Mouse (Mus musculus) adipocyte (in vitro differentiated cells): ENCODE measurements around the gene Map4k4.
A peak's percentile ranks its signal among the peaks of the same experiment; 100 is the strongest.

Experiments used
- DNase-seq: peaks from one replicate; pipeline ENCODE4 v3.0.0-alpha.2; 2016; ENCODE audit warnings: low spot score

Gene Map4k4

DNA sequence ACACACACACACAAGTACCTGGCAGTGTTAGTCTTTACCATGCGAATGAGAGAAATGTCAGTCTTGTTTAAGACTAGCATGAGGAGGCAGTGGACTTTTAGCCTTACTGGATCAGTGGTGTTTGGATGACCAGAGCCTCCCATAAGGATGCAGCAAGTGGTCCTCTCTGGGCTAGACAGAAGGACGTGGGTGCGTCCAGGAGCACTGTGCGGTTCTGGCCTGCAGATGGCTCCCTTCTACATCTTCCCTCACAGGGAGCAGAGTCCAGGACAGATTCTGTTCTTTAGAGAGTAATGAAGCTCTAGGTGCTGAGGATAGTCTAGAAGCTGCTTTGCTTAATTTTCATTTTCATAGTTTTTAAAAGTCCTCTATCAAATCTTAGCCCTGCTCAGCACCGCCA lies 100.2 kb downstream of the Map4k4 start:
- peak; percentile 48 for DNase-seq

DNA sequence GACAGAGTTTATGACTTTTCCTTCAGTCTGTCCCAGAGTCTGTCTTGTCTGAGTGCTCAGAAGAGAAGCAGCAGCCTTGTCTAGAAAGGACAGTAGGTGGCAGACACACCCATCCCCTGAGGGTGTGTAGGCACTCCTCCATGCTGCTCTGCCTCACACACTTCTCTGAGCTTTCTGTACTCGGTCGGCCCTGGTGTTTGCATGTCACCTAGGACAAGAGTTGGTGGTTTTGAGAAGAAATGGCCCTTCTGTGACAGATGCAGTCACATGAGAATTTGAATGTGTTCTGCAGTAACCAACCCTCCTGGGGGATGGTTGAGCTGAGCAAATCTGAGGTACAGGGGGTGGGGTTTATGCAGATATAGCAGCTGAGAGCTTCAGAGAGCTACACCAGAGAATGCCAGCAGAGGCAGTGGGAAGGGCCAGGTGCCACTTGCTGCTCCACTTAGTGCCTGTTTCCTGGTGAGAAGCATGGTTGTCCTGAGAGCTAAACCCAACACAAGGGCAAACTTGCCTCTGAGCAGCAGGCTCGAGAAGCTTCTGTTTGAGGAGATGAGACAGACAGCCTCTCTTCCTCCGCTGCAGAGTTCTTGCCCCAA lies 101.5 kb downstream of the Map4k4 start:
- peak; percentile 17 for DNase-seq

DNA sequence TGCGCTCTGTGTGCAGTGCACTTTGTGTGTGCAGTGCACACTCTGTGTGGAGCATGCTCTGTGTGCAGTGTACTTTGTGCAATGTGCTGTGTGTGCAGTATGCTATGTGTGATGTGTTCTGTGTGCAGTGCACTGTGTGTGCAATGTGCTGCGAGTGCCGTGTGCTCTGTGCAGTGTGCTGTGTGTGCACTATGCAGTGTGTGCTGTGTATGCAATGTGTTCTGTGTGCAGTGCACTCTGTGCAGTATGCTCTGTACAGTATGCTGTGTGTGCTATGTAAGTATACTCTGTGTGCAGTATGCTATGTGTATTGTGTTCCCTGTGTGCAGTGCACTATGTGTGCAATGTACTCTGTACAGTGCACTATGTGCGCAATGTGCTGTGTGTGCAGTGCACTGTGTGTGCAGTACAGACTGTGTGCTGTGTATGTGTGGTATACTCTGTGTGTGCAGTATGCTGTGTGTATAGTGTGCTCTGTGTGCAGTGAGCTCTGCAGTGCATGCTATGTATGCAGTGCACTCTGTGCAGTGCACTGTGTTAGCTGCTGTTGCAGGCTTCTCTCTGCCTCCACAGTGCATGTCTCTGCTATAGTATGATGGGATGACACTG lies 105.4 kb downstream of the Map4k4 start:
- no peak for DNase-seq

DNA sequence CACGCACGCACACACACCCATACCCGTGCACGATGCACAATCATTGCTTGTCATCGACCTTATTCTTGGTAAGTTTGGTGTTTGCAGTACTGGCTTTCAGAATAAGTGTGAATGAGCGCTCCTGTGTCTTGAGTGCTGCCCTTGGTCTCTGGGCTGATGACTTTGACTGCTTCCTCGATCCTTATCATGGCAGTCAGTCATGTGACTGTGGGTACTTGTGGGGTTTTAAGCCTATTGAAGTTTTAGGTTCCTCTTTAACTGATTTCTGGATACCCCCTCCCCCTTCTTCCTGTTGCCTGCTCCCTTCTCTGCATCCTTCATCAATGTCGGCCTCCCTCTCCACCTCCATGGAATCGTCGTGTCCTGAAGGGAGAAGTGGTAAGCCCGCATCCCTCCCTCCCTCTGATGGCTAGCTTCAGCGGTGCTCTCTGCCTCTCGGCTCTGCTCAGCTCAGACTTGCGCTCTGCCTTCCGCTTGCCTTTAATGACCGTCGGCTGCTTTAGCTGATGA lies 107.3 kb downstream of the Map4k4 start:
- DNase-seq: no peak

DNA sequence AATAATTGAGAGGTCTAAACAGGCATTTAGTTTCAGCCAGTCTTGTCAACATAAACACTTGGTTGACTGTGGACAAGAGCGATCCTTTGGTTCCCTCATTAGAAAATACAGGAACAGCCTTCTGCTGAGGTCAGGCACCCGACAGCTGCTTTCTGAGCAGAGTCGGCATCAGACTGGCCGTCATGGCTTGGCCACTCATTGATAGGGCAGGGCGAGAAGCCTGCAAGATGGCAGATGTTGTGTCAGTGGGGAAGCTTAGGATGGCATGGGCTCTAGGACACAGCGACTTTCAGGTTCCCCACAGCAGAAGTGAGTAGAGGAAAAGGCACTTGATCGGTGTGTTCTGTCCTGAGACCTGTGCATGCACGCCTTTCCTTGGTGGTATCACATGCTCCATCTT lies 112.0 kb downstream of the Map4k4 start:
- DNase-seq: no peak

DNA sequence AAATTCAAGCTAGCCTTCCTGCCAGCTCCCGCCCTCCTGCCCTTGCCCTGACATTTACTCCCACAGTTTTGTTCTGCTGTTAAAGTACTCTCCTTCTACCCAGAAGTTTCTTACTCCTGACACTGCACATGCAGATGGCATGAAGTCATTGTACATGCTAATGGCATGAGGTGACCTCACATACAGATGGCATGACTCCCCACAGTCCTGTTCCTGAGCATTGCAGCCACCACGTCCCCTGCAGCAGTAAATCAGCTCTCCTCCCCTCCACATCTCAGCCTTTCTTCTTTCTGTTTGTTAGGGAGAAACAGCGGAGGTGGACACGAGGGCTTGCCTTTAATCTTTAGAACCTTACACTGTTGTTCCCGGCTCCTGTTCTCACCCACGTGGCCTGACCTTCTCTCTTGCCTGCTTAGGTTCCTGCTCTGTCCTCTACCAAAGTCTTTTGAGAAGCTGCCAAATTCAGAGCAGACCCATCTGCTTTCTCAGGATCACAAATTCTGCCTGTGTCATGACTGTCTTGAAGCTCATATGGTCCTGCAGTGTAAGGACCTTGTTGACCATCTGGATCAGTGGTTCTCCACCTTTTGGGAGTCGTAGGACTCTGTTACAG lies 114.5 kb downstream of the Map4k4 start:
- DNase-seq: no peak

DNA sequence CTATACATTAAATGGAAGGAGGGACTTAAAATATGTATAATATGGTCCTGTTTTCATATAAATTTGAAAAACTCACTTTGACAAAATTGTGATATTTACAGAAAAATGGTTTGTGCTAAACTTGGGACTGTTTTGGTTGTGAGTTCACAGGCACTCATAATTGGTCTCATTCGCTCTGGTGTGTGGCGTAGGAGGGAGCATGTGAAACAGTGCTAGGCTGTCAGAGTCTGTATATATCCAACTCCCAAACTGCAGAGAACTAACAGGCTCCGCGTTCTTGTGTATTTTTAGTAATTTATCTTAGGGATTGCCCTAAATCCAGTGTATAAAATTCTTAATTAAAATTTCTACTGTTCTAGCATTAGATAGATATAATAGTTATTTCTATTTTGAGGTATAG lies 120.9 kb downstream of the Map4k4 start:
- no peak for DNase-seq

DNA sequence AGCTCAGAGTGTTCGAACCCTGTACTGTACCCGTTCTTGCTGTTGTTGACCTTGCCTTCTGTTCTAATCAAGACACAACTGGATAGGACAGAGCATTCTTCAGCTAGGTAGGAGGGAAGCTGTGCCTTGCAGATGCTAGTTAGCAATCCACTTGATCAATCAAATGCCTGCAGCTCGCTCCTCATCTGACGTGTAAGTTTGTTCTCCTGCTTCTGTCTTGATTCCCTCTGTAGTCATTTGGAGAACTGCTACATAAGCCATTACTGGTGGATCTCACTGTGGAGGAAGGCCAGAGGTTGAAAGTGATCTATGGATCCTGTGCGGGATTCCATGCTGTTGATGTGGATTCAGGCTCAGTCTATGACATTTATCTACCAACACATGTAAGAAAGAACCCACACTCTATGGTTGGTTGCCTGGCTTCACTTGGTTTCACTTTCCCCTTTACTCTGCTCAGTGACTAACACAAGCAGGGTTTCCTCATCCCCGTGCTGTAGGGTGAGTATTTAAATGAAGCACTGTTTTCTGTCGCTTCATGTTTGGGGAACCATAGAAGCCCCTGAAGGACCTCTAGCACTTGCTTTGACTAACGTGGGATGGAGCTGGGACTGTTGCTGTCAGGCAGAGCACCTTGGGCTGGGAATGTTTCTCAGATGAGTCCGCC lies 121.9 kb downstream of the Map4k4 start:
- DNase-seq: no peak

DNA sequence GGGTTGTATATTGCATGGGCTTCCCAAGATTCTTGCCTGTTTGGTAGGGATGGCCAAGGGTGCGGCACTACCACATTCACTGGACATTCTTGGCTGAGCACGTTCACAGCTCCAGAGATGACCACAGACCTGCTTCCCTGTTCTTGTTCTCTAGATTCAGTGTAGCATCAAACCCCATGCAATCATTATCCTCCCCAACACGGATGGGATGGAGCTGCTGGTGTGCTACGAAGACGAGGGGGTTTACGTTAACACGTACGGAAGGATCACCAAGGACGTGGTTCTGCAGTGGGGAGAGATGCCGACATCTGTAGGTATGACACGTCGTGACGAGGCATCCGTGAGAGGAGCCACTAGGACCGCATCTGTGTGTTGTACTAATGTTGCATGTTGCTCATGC lies 122.5 kb downstream of the Map4k4 start:
- no peak for DNase-seq

DNA sequence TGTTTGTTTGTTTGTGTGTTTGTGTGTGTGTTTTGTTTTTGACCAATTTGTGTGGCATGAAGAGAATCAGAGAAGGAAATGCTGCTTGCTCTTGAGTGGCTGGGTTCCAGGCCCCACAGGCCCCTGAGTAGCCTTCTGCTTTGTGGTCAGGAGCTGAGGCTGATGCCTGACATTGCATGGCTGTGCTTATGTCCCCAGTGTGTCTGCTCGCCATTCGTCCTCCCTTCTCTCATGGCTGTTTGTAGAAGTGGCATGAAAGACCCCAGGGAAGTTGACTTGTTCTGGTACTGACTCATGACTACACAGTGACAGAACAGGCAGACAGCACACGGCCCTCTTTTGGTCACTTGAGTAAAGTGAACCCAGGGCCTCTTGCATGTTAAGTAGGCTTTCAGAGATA lies 123.0 kb downstream of the Map4k4 start:
- DNase-seq: no peak

DNA sequence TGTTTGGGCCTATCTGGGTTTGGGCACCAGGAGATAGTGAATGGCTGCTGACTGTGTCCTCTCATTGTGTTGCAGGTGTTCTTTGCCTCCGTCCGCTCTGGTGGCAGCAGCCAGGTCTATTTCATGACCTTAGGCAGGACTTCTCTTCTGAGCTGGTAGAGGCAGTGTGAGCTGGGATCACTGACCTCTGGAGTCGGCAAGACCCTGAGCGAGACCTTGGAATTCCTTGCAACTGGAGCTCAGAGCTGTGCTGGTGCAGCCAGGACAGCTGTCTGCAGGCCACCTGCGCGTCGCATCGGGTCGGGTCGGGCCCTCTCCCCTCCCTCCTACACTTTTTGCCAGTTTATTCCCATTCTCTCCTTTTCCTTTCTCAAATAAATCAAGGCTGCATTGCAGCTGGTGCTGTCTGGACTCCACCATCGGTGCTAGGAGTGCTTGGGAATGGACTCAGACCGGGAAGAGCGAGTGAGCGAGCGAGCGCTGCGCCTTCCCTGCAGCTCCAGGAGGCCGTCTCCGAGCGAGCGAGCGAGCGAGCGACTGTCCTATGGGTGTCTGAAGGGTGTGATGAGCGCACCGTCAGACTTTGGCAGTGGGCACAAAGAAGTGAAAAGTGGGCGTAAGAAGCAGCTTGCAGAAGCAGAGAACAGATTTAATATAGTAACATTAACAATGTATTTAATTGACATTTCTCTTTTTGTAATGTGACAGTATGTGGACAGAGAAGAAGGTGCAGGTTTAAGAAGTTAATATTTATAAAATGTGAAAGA lies 124.0 kb downstream of the Map4k4 start:
- DNase-seq: no peak

DNA sequence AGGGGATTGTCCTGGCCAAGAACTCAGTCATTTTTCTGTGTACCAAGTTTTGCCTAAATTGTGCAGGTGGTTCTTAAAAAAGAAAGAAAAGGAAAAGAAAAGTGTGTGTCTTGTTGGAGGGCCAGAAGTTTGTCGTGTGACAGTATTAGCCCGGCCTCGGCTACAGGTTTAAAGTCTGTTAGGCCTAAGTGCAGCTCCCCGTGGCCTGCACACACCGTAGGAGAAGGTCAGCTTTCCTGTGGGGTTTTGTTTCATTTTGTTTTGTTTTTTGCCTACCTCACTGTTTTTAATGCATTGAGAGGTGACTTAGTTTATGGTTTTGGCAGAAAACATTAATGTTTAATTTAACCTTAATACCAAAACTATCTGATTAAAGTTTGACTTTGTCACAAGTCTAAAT lies 124.7 kb downstream of the Map4k4 start:
- no peak for DNase-seq

DNA sequence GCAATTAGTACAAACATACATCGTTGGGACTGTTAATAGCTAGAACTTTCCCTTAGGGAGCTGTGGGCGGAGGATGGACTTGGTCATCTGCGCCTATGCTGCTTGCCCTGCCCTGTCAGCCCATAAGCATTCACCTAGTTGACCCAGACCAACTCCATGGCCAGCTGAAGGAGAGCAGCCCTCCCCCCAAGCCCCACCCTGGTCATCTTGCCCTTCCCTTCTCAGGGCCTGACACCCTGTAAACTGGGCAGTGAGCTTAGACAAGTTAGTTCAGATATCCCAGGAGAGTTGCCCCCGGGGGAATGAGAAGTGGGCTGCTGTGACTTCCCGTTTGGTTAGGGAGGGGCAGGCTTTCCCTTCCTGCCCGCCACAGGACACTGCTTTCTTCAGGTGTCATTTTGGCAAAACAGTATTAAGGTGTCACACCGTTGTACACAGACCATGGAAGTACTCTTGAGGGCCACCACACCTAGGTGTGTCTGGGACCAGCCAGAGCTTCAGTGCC lies 126.5 kb downstream of the Map4k4 start:
- DNase-seq: no peak

DNA sequence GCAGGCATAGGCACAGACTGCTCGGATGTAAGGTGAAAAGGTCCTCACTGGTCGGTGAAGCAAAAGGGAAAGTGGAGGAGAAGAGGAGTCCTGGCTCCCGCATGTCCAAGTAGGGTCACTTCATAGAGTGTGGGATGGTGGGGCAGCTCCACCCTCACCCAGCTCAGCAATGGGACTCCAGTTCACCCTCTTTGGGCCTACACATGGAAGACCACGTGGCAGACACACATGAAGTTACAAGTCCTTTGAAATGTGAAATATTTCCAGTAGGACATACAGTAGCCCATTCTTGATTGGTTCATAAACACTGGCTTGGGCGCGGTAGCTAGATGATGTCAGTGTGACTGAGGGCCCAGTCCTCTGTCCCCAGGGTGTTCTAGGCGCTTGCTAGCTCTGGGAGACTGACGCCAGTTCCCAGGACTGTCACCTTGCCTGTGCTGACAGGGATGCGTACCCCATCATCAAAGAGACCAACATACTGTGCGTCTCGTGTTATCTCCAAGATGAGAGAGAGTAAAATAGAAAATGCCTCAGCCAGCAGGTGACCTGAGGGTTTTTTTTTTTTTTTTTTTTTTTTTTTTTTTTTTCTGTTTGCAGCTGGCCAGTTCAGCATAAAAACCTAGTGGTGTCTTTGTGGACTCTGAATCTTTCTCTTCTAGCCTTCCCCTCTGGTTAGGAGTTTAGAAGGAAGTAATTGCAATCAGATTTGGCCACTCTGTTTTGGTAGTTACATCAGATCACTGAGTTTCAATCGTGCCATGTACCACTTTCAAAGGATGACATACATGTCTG lies 127.7 kb downstream of the Map4k4 start:
- no peak for DNase-seq

DNA sequence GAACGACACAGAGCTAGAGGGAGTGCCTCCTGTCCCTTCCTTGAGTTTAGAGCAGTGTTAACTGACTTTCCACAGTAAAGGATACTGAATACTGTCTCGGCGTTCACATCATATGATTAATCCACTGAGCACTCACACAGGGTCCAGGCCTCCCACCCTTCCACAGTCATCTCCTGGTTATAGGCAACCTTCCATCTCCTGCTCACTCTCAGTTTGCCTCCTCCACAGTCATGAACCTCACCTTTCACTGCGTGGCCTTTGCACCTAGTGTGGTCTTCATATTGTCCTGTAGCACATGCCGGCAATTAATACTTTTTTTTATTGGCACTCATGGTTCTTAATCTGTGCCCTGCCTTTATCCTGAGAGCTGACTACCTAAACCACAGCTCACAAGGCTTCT lies 128.9 kb downstream of the Map4k4 start:
- DNase-seq: no peak

DNA sequence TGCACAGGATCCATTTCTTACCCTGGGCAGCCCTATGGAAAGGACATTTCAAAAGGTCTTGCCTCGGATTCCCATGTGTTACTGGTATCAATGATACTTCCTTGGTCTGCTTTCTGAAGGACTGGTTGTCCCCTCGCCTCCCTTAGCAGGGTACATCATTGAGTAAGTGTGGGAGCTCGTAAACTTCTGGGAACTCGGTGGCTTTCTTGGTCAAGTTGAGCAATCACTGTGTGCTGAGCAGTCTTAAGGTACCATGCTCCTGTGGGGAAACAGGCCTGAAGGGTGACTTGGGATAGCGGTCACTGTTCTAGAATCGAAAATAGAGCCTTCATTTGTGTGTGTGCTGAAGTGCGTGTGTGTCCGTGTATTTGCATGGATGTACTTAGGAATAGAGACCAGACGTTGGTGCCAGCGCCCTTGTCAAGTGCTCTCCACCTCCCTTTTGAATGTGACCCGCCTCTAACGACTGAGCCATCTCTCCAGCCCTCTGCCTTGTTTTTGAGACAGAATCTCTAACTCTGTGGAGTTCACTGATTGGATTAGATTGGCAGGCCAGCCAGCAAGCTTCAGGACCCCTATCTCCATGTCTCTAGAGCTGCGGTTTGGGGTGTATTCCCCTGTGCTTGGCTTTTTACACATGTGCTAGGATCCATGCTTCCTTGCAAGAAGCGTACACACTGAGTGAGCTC lies 129.7 kb downstream of the Map4k4 start:
- DNase-seq: no peak

DNA sequence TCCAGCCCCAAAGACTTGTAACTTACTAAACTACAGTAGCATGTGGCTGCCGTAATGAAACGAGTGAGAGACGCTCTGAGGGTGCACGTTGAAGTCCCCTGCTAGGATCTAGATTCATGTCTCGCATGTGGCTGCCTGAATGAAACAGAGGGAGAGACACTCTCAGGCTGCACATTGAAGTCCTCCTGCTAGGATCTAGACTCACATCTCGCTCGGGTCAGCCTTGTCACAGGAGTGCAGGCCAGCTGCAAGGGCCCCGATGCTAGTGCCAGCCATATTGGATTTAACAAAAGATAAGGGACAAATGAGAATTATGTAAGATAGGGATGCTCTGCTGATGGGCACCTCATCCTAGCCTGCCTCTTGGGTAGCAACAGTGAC lies 130.3 kb downstream of the Map4k4 start:
- DNase-seq: no peak

DNA sequence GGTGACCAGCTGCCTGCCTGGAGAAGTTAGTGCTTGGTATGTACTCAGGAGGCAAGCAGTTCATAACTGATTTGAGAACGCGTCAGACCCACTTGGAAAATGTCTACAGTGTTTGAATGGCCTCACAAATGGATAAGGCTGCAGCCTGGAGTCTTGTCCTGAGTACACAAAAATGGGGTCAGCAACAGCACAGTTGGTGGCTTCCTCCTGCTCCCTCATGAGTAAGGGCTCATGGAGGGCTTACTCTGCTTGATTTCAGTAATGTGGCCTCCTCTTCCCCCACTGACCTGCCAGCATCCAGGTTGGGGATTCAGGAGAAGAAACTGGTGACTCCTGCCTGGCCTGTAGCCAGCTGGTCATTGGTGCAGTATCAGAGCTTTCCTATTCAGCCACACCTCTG lies 130.9 kb downstream of the Map4k4 start:
- no peak for DNase-seq

DNA sequence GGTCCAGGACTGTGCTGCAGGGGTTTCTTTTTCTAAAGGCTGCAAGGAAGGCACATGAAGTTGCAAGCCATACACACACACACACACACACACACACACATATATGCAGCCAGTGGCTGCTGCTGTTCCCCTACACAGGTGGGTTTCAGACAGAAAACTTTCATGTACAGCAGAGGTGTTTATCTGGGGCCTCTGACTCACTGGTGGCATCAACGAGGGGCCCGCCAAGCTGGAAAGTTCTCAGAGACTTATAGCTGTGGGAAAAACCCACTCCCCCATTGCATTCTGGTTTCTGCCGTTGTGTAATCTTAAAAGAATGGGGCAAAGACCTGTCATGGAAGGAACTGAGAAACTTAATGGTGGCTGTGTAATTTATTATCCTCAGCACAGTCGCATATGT lies 132.6 kb downstream of the Map4k4 start:
- DNase-seq: no peak

DNA sequence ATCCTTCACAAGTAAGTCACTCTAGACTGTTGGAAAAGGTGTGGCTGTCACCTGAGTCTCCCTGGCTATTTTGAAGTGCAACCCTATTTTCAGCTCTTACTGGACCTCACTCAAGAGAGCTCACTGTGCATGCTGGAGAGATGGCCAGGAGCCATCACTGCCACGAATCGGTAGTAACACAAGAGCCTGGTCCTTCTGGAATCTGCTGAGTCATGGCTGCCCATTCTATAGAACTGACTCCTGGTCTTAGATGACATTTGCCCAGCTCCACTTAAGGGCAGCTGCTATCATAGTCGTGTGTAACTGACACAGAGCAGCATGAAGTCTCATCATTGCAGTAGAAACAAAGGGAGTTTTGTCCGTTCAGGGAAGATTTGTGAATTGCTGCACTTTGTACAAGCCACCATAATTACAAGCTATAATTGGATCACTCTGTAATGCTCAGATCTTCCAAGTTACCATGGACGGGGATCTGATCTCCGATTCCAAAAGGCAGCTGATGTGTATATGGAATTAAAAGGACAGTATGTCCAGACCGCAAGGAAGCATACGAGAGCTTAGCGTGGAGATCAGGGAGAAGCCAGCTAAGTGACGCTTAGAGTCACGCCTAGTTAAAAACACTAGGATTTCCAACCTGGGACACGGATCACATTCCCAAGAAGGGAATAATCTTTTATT lies 133.2 kb downstream of the Map4k4 start:
- DNase-seq: peak; percentile 21
